Mouse (Mus musculus): Measurements from ENCODE around the gene Pnliprp1.

DNA sequence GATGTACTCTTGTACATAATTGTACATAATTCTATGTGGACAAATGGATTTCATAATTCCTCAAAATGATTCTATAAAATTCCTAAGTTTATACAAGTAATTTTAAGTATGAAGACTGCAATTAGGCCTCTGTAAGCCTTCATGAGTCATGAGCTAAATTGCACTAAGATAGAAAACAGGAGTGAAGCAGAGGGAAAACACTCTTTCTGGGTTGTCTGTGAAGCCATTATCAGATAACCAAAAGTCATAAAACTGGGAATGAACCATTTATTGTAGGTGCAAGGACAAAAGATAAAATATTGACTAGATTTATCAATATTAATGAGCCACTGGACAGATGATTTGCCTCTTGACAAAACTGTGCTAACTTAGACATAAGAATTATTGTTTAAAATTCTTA, 8.2 kb upstream of the Pnliprp1 start:
- TF ChIP-seq CTCF (conservative IDR thresholded peaks at IDR 0.05; ENCODE audit: low read length): no peak
- TF ChIP-seq NANOG (IDR thresholded peaks at IDR 0.05; ENCODE audit: borderline replicate concordance, low read length): no peak
- TF ChIP-seq POU5F1 (IDR thresholded peaks at IDR 0.05; ENCODE audit: borderline replicate concordance, low read length): no peak

Data from E14TG2a.4 (cell line).